Mouse (Mus musculus): Measurements from ENCODE around the gene Cnksr3.
A peak's percentile ranks its signal among the peaks of the same experiment; 100 is the strongest.

Cnksr3 gene

DNA sequence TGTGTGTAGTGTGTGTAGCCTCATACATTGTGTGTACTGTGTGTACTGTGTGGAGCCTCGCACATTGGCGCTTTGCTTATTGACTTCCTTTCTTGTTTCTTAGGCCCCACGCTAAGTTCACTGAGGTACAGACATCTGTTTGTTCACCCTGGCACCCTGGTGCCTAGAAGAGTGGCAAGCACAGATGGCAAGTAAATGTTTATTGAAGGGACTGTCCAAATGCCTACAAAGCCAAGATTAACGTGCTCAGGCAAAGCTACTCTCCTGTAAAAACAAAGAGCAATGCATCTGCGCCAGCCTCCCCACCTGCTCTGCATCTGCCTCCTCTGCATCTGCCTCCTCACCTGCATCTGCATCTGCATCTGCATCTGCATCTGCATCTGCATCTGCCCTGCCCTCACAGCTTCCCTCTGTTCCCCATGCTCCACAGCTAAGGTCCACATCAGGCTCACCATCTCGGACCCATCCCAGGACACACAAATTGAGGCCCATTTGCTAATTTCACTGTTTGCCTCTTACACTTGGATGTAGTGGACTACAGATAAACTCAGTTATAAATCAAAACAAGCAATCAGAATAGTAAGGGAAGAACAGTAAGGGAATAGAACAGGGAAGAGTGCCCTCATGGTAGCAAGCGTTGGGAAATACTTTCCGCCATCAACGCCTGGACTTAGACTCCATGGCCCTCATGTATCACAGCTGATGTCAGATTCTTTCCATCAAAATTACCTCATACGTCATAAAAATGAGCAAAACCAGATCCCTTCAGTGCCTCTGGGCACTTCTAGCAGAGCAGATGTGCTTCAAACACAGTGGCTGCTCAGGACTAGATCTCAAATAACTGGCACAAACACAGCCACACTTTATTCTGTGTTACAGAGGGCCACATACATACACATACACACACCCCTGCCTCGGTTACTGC, 62.1 kb downstream of the Cnksr3 start:
- DNase-seq (ENCODE audit: low spot score in 2 of 2): no peak

GRCm38 (mm10) chr10:7145614-7146013, 66.4 kb downstream of the Cnksr3 start:
- no peak for DNase-seq (ENCODE audit: low spot score in 2 of 2)

DNA sequence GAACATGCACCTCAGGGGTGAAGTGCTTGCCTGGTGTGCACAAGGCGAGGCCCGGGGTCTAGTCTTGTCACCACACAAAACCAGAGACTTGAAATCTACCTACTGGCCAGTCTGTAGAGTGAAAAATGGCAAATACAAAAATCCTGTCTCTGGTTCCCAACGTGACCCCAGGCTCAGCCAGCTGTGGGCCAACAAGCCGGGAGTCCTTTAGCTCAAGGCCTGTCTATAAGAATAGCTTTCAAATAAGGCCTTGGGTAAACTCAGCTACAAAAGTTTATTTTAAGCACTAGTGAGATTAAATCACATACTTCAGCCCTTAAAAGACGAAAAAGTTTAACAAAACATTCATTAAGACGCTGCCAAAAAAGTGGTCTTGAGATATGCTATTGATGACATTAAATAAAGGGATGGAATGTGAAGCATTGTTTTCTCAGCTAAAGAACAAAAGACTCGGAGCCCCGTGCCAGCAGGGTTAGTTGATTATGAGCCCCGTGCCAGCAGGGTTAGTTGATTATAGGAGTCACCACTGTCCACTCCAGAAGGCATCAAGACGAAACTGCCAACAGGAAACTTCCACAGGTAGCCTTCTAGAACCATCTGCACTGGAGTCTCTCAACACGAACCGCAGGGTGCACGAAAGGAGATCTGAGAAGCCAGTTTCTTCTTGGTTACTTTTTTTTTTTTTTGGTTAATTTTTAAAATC, 67.8 kb downstream of the Cnksr3 start:
- DNase-seq (ENCODE audit: low spot score in 2 of 2): no peak

DNA sequence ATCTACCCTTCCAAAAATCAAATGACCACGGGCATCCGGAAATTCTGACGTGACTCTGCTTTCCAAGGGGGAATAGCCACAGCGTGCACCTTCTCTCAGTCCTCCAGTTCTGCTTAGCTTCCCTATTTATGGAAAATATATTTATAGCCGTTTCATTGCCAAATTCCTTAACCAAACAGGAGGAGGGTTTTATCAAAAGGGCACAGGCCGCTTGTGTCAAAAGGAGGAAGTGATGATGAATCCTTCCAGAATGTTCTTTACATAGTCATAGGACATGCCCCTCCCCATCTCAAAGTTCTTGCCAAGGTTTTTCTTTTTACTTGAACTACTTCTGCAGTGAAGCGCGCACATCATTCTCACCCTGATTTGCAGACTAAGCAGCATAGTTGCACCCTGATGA, 69.8 kb downstream of the Cnksr3 start:
- DNase-seq (ENCODE audit: low spot score in 2 of 2): no peak

DNA sequence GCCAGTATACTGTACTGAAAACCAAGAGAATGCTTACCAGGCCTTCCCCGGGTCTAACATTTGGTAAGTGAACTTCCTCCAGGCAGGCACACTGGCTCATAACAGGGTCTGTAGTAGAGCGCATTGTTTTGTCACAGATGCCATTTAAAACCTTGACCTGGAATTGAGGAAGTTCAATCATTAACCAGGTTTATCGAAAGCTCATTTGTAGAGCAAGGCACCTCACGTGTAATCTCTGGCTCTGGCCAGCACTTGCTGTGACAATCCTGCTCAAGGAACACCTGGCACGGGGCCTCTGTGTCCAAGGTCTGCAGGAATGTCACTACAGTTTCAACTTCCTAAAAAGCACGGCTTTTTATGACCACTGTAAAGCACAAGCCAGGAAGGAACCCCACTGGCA, 71.8 kb downstream of the Cnksr3 start:
- no peak for DNase-seq (ENCODE audit: low spot score in 2 of 2)

DNA sequence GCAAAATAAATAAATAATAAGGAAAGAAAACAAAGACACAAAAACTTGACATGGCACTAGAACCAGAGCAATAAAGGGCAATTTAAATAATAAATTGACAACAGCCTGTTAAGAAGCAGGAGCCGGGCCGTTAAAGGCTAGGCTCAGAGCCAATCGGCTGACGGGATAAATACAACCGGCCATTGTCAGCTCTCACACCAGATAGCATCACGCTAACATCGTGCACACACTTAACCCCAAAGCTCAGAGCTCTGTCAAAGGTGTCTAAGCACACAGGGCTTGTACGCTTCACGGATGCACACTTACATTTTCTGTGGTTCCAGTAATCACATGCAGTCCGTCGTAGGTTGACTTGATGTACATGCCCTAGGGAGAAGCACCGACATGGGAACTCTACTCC, 74.0 kb downstream of the Cnksr3 start:
- no peak for DNase-seq (ENCODE audit: low spot score in 2 of 2)

- DNase-seq (ENCODE audit: low spot score in 2 of 2): no peak
These were observed 76.3 kb downstream of the Cnksr3 start for GRCm38 (mm10) chr10:7135751-7136150.

GRCm38 (mm10) chr10:7133005-7133404, 79.0 kb downstream of the Cnksr3 start:
- no peak for DNase-seq (ENCODE audit: low spot score in 2 of 2)

- DNase-seq (ENCODE audit: low spot score in 2 of 2): no peak
These were observed 80.6 kb downstream of the Cnksr3 start for GRCm38 (mm10) chr10:7131441-7131840.

- DNase-seq (ENCODE audit: low spot score in 2 of 2): no peak
These were observed 84.2 kb downstream of the Cnksr3 start for GRCm38 (mm10) chr10:7127828-7128227.

DNA sequence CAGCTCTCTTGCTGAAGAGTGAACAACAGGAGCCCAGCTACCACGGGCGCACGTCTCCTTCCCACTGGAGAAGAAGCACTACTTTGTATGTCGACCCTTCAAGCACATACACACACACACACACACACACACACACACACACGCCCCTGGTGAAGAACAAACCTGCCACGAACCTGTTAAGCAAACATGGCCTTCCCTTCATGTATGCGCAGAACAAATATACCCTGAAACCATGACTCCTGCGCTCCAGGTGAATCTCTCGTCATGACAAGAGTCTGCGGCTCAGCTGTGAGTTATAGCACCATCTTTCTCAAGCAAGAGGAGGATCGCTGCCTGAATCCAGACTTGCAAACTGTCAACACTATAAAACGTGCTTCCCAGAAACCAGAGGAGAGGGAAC, 85.2 kb downstream of the Cnksr3 start:
- DNase-seq (ENCODE audit: low spot score in 2 of 2): no peak

GRCm38 (mm10) chr10:7126287-7126686, 85.8 kb downstream of the Cnksr3 start:
- no peak for DNase-seq (ENCODE audit: low spot score in 2 of 2)

- no peak for DNase-seq (ENCODE audit: low spot score in 2 of 2)
These were observed 87.0 kb downstream of the Cnksr3 start for GRCm38 (mm10) chr10:7124993-7125392.

GRCm38 (mm10) chr10:7122294-7122693, 89.7 kb downstream of the Cnksr3 start:
- no peak for DNase-seq (ENCODE audit: low spot score in 2 of 2)

DNA sequence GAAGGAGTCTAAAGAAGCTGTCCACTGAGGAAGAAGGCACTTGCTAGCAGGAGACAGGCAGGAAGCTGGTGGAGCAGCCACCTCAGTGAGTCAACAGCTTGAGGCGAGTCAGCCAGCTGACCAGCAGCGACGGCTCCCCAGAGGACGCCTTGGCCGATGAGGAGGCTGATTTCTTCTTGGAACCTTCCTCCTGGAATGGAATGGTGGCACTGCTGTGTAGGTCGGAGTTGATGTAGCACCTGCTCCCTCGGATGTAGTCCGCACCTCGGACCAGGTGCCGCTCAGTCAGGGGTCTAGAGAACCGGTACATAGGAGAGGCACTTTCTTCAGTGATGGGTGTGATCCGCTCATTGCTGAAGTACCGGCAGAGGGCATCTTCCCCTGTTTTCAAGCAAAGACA, 91.8 kb downstream of the Cnksr3 start:
- DNase-seq (ENCODE audit: low spot score in 2 of 2): no peak

GRCm38 (mm10) chr10:7118258-7119077, 93.6 kb downstream of the Cnksr3 start:
- DNase-seq (ENCODE audit: low spot score in 2 of 2): peak; percentile 31 to 48

DNA sequence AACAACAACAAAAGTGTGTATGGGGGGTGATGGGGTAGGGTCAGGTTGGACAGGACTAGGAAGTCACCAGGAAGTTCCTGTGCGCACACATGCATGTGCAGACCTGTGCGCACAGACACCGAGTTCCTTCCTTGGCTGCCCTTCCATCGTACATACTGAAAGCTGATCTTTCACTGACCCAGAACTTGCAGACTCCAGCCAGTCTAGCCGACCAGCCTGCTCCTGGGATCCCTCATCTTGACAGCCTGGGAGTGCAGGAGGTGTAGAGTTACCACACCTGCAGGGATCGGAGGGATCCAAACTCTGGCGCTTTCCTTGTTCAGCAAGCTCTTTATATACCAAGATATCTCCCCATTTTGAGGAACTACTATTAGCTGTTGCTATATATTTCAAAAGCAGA, 94.3 kb downstream of the Cnksr3 start:
- DNase-seq (ENCODE audit: low spot score in 2 of 2): no peak

- DNase-seq (ENCODE audit: low spot score in 2 of 2): no peak
These were observed 97.2 kb downstream of the Cnksr3 start for GRCm38 (mm10) chr10:7114796-7115195.

DNA sequence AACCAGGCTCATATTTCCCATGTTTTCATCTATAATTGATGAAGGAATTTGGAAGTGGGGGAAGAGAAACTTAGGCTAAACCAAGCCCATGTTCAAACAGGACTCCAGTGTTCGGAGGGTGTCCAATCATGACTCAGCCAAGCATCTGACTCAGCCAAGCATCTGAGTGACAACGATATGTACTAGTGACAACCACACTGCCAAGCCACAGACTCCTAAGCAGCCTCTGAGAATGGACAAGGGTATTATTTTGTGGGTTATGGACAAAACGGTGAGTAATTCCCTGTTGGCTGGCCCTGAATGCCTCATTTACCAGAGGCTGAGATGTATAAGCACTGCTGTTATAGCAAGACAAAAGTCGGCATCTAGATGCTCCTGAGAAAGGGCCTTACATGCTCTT, 98.3 kb downstream of the Cnksr3 start:
- no peak for DNase-seq (ENCODE audit: low spot score in 2 of 2)

DNA sequence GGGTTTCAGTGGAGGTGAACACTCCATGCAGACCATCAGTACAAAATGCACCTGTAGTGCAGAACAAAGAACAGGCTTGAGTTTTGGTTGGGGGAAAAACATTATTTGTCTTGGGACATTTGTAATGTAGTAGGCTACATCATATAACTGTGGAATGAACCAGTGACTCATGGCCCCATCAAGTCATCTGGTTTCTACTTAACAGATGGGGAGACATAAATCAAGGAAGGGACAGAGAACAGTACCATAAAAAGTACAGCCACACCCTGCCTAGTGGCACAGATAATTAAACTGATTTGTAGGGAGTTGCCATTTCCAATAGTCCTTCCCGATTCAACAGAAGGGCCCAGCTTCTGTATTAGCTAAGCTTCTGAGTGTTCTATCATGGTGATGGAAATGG, 98.9 kb downstream of the Cnksr3 start:
- DNase-seq (ENCODE audit: low spot score in 2 of 2): no peak

DNA sequence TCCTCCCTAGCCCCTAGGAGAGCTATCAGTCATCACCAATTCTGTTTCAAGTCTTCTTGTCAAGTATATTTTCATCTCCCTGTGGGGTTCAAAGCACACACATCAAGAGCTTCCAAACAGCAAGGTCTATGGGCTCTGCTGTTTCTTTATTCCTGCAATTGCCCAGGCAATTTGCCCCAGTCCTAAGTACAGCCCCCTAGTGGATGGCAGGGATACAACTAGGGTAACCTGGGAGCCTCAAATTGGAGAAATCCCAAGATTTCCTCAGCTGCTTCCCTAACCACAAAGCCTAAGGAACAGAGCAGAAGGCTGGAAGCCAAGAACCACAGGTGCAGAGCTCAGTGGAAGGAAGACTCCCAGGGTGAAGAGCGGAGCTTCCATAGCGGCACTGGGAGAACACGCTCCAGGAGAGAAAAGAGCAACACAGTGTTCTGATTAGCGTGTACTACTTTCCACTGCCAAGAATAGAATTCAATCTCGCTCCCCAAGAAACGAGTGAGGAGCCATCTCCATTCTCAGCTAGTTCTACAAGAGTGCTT, 100.5 kb downstream of the Cnksr3 start:
- DNase-seq (ENCODE audit: low spot score in 2 of 2): no peak

GRCm38 (mm10) chr10:7103872-7104271, 108.2 kb downstream of the Cnksr3 start:
- no peak for DNase-seq (ENCODE audit: low spot score in 2 of 2)

Data from urinary bladder, adult 18-20 months (tissue).